Mouse (Mus musculus): ENCODE results near the gene BC034090. TPM values are rescaled to one million over a fixed set of nuclear protein-coding genes. Genes with fewer than 3 reads are reported as not detected.
"Not testable (repeated sequence)": the region's sequence is repeated elsewhere in the genome, so short reads cannot be mapped to it uniquely, and the experiment has no call there.

Gene BC034090
- polyA plus RNA-seq, 1 experiment from 2014 or later = 6.0 TPM

- H3K9me3 ChIP-seq; H3K4me2 ChIP-seq; H3K4me1 ChIP-seq; H3K27me3 ChIP-seq; ATAC-seq (ENCODE audit: insufficient number of reproducible peaks, low FRiP score, low TSS enrichment, low read depth); H3K27ac ChIP-seq; H3K36me3 ChIP-seq; H3K4me3 ChIP-seq; H3K9ac ChIP-seq: not testable (repeated sequence)
- WGBS = 90% methylated on average over 10 of the region's 10 CpGs
Observed at GRCm38 (mm10) chr1:155262496-155262895, 18.3 kb upstream of the BC034090 start.

GRCm38 (mm10) chr1:155254309-155254708 lies 10.1 kb upstream of the BC034090 start:
- H3K4me1 ChIP-seq = peaks cover 7% of the 10 kb centered on the region; the same call in 1 of the 2 replicates
- H3K27me3 ChIP-seq = no peaks in the 10 kb centered on the region
- H3K4me2 ChIP-seq = no peak overlapping the region
- H3K27ac ChIP-seq = no peak overlapping the region
- H3K36me3 ChIP-seq = no peaks in the 10 kb centered on the region
- ATAC-seq (ENCODE audit: insufficient number of reproducible peaks, low FRiP score, low TSS enrichment, low read depth) = no peak
- no peaks in the 10 kb centered on the region for H3K9me3 ChIP-seq
- no peak overlapping the region for H3K9ac ChIP-seq
- no peak overlapping the region for H3K4me3 ChIP-seq
- 90% methylated on average over 8 of the region's 8 CpGs for WGBS

- no peak overlapping the region for H3K27ac ChIP-seq
- H3K27me3 ChIP-seq = no peaks in the 10 kb centered on the region
- H3K4me3 ChIP-seq = no peak overlapping the region
- H3K4me1 ChIP-seq = peaks cover 7% of the 10 kb centered on the region; the same call in 1 of the 2 replicates
- H3K9me3 ChIP-seq = no peaks in the 10 kb centered on the region
- 49% methylated on average over 12 of the region's 12 CpGs for WGBS
- ATAC-seq (ENCODE audit: insufficient number of reproducible peaks, low FRiP score, low TSS enrichment, low read depth) = no peak
- H3K4me2 ChIP-seq = no peak overlapping the region
- no peaks in the 10 kb centered on the region for H3K36me3 ChIP-seq
- no peak overlapping the region for H3K9ac ChIP-seq
Observed at GRCm38 (mm10) chr1:155253126-155253525, 8.9 kb upstream of the BC034090 start.

GRCm38 (mm10) chr1:155252631-155253121 lies 8.4 kb upstream of the BC034090 start:
- Histone ChIP-seq H3K4me2 (no peak overlapping the region), H3K4me3 (no peak overlapping the region), H3K36me3 (no peaks in the 10 kb centered on the region), H3K4me1 (peaks cover 7% of the 10 kb centered on the region; the same call in 1 of the 2 replicates), H3K27me3 (no peaks in the 10 kb centered on the region), H3K9ac (no peak overlapping the region), H3K9me3 (no peaks in the 10 kb centered on the region), H3K27ac (no peak overlapping the region)
- no peak for ATAC-seq (ENCODE audit: insufficient number of reproducible peaks, low FRiP score, low TSS enrichment, low read depth)
- 60% methylated on average over 6 of the region's 6 CpGs for WGBS

- Histone ChIP-seq H3K4me1 (peaks cover 7% of the 10 kb centered on the region; the same call in 1 of the 2 replicates), H3K27me3 (no peaks in the 10 kb centered on the region), H3K9ac (no peak overlapping the region), H3K27ac (no peak overlapping the region), H3K36me3 (no peaks in the 10 kb centered on the region), H3K4me2 (no peak overlapping the region), H3K4me3 (no peak overlapping the region), H3K9me3 (no peaks in the 10 kb centered on the region)
- no peak for ATAC-seq (ENCODE audit: insufficient number of reproducible peaks, low FRiP score, low TSS enrichment, low read depth)
- whole genome bisulfite sequencing = 81% methylated on average over 5 of the region's 5 CpGs
Observed at GRCm38 (mm10) chr1:155251596-155251995, 7.4 kb upstream of the BC034090 start.

GRCm38 (mm10) chr1:155250531-155251135 lies 6.4 kb upstream of the BC034090 start:
- Histone ChIP-seq H3K9me3 (no peaks in the 10 kb centered on the region), H3K4me2 (no peak overlapping the region), H3K4me3 (no peak overlapping the region), H3K36me3 (no peaks in the 10 kb centered on the region), H3K9ac (no peak overlapping the region), H3K27me3 (no peaks in the 10 kb centered on the region), H3K4me1 (peaks cover 9% of the 10 kb centered on the region), H3K27ac (no peak overlapping the region)
- WGBS = 46% methylated on average over 4 of the region's 4 CpGs
- ATAC-seq (ENCODE audit: insufficient number of reproducible peaks, low FRiP score, low TSS enrichment, low read depth) = no peak

- no peak for ATAC-seq (ENCODE audit: insufficient number of reproducible peaks, low FRiP score, low TSS enrichment, low read depth)
- Histone ChIP-seq H3K27ac (no peak overlapping the region), H3K4me1 (peaks cover 14% of the 10 kb centered on the region), H3K9ac (no peak overlapping the region), H3K9me3 (no peaks in the 10 kb centered on the region), H3K36me3 (no peaks in the 10 kb centered on the region), H3K4me3 (no peak overlapping the region), H3K27me3 (no peaks in the 10 kb centered on the region), H3K4me2 (no peak overlapping the region)
- 38% methylated on average over 5 of the region's 5 CpGs for WGBS
Observed at GRCm38 (mm10) chr1:155249896-155250295, 5.7 kb upstream of the BC034090 start.

- H3K4me2 ChIP-seq = no peak overlapping the region
- H3K4me3 ChIP-seq = no peak overlapping the region
- H3K27ac ChIP-seq = no peak overlapping the region
- no peaks in the 10 kb centered on the region for H3K36me3 ChIP-seq
- WGBS = 35% methylated on average over 5 of the region's 5 CpGs
- H3K4me1 ChIP-seq = peaks cover 13% of the 10 kb centered on the region
- no peaks in the 10 kb centered on the region for H3K27me3 ChIP-seq
- H3K9ac ChIP-seq = no peak overlapping the region
- H3K9me3 ChIP-seq = no peaks in the 10 kb centered on the region
- no peak for ATAC-seq (ENCODE audit: insufficient number of reproducible peaks, low FRiP score, low TSS enrichment, low read depth)
Observed at GRCm38 (mm10) chr1:155248041-155248440, 3.8 kb upstream of the BC034090 start.

GRCm38 (mm10) chr1:155247441-155247840 lies 3.2 kb upstream of the BC034090 start:
- H3K36me3 ChIP-seq = no peaks in the 10 kb centered on the region
- ATAC-seq (ENCODE audit: insufficient number of reproducible peaks, low FRiP score, low TSS enrichment, low read depth) = no peak
- WGBS = 28% methylated on average over 5 of the region's 5 CpGs

GRCm38 (mm10) chr1:155245516-155245915 lies 1.3 kb upstream of the BC034090 start:
- ATAC-seq (ENCODE audit: insufficient number of reproducible peaks, low FRiP score, low TSS enrichment, low read depth) = no peak
- peaks cover 15% of the 10 kb centered on the region for H3K36me3 ChIP-seq
- no peak overlapping the region for H3K9ac ChIP-seq
- H3K4me1 ChIP-seq = peaks cover 15% of the 10 kb centered on the region; the same call in 1 of the 2 replicates
- WGBS = 63% methylated on average over 7 of the region's 7 CpGs
- H3K27me3 ChIP-seq = no peaks in the 10 kb centered on the region
- H3K4me2 ChIP-seq = peak overlapping the region; percentile 82; the same call in 1 of the 2 replicates
- H3K4me3 ChIP-seq = peak overlapping the region; percentile 67; the same call in 1 of the 2 replicates
- H3K9me3 ChIP-seq = no peaks in the 10 kb centered on the region
- H3K27ac ChIP-seq = no peak overlapping the region

More at GRCm38 (mm10) chr1:155247441-155247840, 3.2 kb upstream of the BC034090 start:
- H3K9ac ChIP-seq = no peak overlapping the region
- H3K27ac ChIP-seq = no peak overlapping the region
- no peak overlapping the region for H3K4me2 ChIP-seq
- no peaks in the 10 kb centered on the region for H3K9me3 ChIP-seq
- no peak overlapping the region for H3K4me3 ChIP-seq
- H3K4me1 ChIP-seq = peaks cover 11% of the 10 kb centered on the region; the same call in 1 of the 2 replicates
- H3K27me3 ChIP-seq = no peaks in the 10 kb centered on the region

GRCm38 (mm10) chr1:155244771-155245211 lies 547 bp upstream of the BC034090 start:
- Histone ChIP-seq H3K4me3 (peak overlapping the region; percentile 67), H3K9ac (peak overlapping the region; percentile 82), H3K27ac (peak overlapping the region; percentile 88), H3K4me1 (peaks cover 22% of the 10 kb centered on the region), H3K36me3 (peaks cover 15% of the 10 kb centered on the region), H3K27me3 (no peaks in the 10 kb centered on the region), H3K9me3 (no peaks in the 10 kb centered on the region), H3K4me2 (peak overlapping the region; percentile 82)
- ATAC-seq (ENCODE audit: insufficient number of reproducible peaks, low FRiP score, low TSS enrichment, low read depth) = no peak
- WGBS = 3% methylated on average over 29 of the region's 29 CpGs

- Histone ChIP-seq H3K4me1 (peaks cover 36% of the 10 kb centered on the region), H3K36me3 (peaks cover 15% of the 10 kb centered on the region)
- 72% methylated on average over 1 of the region's 1 CpGs for WGBS
Observed at GRCm38 (mm10) chr1:155242488-155242745, 1.8 kb downstream of the BC034090 start.

More at GRCm38 (mm10) chr1:155242488-155242745, 1.8 kb downstream of the BC034090 start:
- Histone ChIP-seq H3K4me3 (no peak overlapping the region), H3K27me3 (no peaks in the 10 kb centered on the region), H3K27ac (no peak overlapping the region), H3K9ac (no peak overlapping the region), H3K9me3 (no peaks in the 10 kb centered on the region), H3K4me2 (no peak overlapping the region)
- ATAC-seq (ENCODE audit: insufficient number of reproducible peaks, low FRiP score, low TSS enrichment, low read depth) = no peak
